Mouse (Mus musculus) B cell, adult 2 months (primary cell): ENCODE results near the gene 4931414P19Rik.

Experiments used
- DNase-seq, 2 experiments: peaks; one replicate each; pipeline ENCODE4 v3.0.0; 2022

Gene 4931414P19Rik

GRCm38 (mm10) chr14:54579638-54580037 lies 26.2 kb downstream of the 4931414P19Rik start:
- no peak for DNase-seq

- peak; percentile 51 to 62 for DNase-seq
Measured at GRCm38 (mm10) chr14:54578063-54578462, 27.7 kb downstream of the 4931414P19Rik start.

DNA sequence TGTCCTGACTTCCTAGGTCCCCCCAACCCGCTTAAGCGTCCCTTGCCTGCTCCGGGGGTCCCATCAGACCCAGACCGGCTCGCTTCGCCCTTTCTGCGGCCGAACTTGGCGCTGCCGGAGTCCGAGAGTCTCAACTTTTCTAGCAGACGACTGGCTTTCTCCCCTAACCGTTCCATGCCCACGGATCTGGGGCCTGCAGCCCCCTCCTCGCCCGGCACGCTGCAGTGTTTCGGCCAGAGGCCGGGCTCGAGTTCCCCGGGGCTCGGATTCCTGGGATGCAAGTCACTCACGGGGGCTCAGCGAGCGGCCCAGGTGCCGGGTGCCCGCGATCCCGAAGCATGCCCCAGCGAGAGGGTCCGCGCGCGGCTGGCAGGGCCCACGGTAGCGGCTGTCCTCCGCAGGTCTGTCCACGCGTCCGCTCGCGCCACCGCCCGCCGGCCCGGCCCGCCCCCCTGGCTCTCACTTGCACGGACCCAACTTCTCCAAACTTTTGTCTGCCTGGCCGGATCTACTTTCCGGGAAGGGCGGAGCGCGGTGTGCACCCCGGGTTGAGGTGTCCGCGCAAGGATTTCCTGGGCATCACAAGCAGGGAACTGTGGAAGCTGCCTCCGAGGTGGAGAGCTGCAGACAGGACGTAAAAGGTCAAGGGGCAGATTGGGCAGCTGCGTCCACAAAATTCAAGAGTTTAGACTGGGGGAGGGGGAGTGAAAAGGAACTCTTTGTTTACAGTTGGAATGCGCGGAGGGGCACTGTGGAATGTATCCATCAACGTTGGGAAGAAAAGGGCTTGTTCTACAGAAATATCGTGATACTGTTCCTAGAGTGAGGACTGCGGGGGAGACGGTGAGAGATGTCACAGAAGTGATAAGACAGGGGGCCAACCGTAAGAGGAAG lies 28.5 kb downstream of the 4931414P19Rik start, which contains the start of gene Ajuba:
Gene Ajuba, minus strand, starts transcription at position 470 of the 894 bp plus-strand sequence.
- peak; percentile 36 to 43 for DNase-seq

GRCm38 (mm10) chr14:54576241-54577088 lies 29.3 kb downstream of the 4931414P19Rik start:
- DNase-seq, result peak; percentile 38 to 52

DNA sequence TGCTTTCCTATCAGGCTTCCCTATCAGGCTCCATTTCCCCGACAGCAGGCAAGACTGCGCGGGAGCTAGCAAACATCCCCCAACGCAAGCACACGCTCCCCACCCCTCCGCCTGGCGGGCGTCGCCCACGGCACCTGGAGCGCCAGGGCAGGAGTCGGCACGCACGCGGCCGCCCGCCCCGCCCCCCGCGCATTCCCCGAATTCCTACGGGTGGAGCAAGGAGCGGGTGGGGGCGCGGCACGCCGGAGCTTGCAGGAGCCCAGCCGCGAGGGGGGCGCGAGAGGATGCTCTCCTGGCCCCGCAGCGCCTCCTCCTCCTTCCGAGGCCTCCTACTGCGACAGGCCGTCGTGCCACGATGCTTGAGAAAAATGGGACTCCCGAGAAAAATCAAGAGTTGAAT lies 30.2 kb downstream of the 4931414P19Rik start:
- no peak for DNase-seq

GRCm38 (mm10) chr14:54575031-54575430 lies 30.8 kb downstream of the 4931414P19Rik start:
- DNase-seq, result no peak

DNA sequence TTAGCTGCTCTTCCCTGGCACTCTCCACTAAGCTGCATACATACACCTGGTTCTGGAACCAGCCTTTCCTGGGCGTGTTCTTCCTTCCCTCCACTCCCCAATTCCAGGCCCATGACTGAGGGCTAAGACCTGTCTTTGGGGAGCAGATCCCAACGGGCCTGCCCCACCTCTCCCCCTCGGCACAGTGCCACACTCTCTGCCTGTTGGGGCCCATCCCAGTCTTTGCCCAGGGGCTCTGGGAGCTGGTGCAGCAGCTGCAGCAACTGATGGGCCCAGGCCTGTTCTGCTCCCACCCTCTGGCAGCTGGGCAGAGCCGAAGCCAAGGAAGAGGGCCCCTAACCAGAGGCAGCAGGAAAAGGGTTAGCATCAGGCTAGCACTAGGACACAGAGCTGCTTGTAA lies 31.5 kb downstream of the 4931414P19Rik start:
- no peak for DNase-seq

GRCm38 (mm10) chr14:54572790-54573736 lies 32.7 kb downstream of the 4931414P19Rik start:
- no peak for DNase-seq

DNA sequence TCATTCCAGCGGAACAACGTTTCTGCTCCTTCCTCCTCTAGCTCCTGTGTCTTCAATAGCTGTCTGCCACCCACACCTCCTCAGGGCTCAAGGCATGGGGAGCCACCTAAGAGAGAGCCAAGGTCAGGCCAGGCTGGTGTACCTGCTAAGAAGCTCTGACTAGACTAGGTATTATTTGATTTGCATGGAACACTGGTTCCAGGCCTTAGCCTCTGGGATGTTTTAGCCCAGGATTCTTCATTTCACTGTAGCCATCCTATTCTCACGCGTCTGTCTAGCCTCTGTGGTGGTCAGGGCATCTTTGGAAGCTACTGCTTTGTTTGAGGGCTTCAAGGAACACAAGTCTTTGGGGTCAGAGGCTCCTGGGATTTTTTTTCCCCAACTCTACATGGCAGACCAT lies 33.7 kb downstream of the 4931414P19Rik start:
- no peak for DNase-seq

- no peak for DNase-seq
Measured at GRCm38 (mm10) chr14:54569451-54570392, 36.1 kb downstream of the 4931414P19Rik start.

GRCm38 (mm10) chr14:54568694-54569414 lies 36.9 kb downstream of the 4931414P19Rik start:
- DNase-seq, result peak; percentile 74 to 75

DNA sequence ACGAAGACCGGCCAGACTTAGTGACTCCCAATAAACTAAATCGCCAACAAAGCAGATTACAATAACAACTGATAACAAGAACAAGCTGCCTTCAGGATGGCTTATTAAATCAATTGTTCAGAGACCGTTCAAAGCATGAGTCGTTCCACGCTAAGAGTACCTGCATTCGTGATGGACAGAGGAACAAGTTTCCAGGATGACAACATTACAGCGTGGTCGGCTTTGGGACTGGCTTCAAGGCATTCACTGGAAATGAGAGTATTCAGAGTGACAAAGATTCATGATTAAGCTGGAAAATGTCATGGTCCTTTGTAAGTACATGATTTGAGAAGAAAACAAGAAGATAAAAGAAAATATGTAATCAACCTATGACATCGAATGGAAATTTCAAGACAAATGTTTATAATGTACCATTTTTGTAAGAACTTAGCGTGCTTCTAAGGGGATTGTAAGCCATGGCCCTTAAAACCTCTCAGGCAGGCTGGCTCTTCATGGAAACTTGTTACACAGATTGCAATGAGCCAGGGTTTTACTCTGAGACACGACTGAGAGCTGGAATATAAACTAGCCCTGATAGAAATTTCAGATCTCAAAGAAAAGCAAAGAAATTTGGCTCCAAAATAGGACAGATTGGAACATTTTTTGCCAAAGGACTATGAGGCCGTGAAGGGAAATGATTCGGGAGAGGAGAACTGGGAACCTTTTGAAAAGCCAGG lies 45.1 kb downstream of the 4931414P19Rik start:
- DNase-seq, result no peak

GRCm38 (mm10) chr14:54557330-54557729 lies 48.5 kb downstream of the 4931414P19Rik start:
- DNase-seq, result no peak

DNA sequence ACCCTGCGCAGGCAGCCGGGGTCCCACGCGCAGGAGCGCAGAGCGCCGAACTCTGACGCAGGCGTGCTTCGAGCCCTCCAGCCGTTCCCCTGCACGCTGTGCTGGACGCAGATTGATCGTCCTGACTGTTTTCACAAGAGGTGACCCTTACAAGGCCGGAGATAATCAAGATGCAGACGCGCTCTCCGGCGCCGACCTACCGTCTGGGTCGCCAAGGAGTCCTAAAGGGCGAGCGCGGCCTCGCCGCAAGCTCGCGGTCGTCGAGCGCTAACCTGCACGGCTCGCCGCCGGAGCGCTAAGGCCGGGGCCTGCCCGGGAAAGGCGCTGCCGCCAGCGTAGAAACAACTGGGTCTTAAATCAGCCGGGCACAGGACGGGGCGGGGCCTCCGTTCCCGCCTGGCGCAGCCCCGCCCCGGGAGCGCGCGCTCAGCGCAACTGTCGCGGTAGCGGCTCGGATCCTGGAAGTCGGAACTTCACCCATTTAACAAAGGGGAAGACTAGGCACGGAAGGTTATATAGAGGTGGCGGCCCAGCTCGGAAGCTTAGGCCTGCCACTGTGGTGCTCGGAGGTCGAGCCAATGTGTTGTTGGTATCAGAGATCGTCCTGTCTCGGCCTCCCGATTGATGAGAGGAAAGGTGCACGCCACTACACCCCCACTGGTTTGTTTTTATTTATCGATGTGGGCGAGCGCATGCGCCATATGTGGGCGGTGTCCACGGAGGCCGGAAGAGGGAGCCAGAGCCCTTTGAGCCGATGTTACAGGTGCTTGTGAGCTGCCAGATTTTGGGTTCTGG lies 51.6 kb downstream of the 4931414P19Rik start, which contains the start of gene Haus4:
Gene Haus4, minus strand, starts transcription at position 642 of the 795 bp plus-strand sequence.
- peak; percentile 83 to 86 for DNase-seq

DNA sequence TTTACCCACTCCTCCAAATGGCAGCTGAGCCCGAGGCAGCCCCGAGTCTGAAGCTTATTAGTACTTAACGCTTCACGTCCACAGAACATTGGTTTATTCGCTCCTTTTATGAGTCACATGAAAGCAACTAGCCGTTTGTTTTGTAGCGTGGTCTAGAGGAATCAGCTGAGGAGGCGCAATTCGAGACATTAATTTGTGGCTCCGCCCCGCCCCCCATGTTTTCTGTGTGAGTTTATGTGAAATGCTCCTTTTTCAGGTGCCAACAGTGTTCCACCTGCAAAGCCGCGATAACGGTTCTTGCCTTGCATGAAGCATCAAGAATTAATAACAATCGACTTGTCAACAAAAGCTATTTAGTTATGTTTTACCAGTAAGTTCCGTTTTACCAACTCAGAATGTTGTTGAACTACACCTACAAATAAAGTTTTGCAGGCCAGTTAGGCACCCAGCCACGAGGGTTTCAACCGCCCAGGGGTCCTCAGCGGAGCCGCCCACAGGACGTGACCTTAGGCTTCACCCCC lies 52.3 kb downstream of the 4931414P19Rik start:
- peak; percentile 41 to 50 for DNase-seq

- DNase-seq, result no peak
Measured at GRCm38 (mm10) chr14:54544703-54545102, 61.1 kb downstream of the 4931414P19Rik start.

GRCm38 (mm10) chr14:54540771-54541170 lies 65.0 kb downstream of the 4931414P19Rik start:
- DNase-seq, result no peak

GRCm38 (mm10) chr14:54538580-54538979 lies 67.2 kb downstream of the 4931414P19Rik start:
- DNase-seq, result no peak
